Mouse (Mus musculus): ENCODE data around the gene Olfr1454.

Gene Olfr1454

DNA sequence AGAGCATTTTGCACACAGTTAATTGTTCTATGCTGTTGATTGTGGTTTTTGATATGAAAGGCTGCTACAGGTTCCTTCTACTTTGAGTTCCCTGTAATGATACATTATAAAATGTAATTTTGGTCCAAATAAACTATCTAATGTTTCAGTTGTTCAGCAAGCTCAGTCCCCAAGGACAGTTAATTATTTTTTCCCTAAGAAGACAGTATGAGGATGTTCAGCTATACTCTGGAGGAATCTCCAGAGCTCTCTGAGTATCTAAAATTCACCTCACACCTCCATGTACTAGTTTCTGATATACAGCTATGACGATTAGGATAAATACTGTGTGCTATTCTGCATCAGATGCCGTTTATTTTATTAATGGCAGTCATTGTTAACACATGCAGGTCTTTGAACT, at the start of gene Olfr1454:
Olfr1454 (plus strand) TSS at position 301 of the 400 bp plus-strand sequence.
- no peak for DNase-seq (ENCODE audit: low spot score in 2 of 2)

DNA sequence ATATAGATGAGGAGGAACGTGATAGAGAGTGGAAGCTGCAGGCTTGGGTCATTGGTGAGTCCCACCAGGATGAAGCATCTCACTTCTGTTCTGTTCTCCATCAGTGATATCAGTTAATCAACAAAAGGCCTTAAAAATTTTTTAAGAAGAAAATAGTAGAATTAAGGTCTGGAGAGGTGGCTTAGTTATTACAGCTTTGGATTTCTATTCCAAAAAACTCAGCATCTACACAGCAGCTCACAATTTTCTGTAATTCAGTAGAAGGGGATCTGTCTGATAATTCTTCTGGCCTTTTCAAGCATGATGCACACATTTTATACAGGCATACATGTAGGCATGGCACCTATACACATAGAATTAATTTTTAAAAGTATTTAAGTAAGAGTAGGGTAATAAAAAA, 32.2 kb upstream of the Olfr1454 start, which contains the start of gene Olfr1453:
Olfr1453 (minus strand) TSS at position 101 of the 400 bp plus-strand sequence.
- DNase-seq (ENCODE audit: low spot score in 2 of 2), result no peak

- DNase-seq (ENCODE audit: low spot score in 2 of 2), result no peak
Observed at GRCm38 (mm10) chr19:13093908-13094307, 33.5 kb downstream of the Olfr1454 start.

- no peak for DNase-seq (ENCODE audit: low spot score in 2 of 2)
Observed at GRCm38 (mm10) chr19:13097791-13098190, 37.4 kb downstream of the Olfr1454 start, which contains the start of gene Olfr1457. Gene Olfr1457, minus strand, starts transcription at chr19:13097891.

- no peak for DNase-seq (ENCODE audit: low spot score in 2 of 2)
Observed at GRCm38 (mm10) chr19:13106675-13107074, 46.3 kb downstream of the Olfr1454 start, which contains the start of gene Olfr1458. Gene Olfr1458, minus strand, starts transcription at chr19:13106775.
